Mouse (Mus musculus) skeletal muscle tissue, adult 2 months (tissue): ENCODE measurements around the gene Cd209f.
"Not testable (repeated sequence)": the region's sequence is repeated elsewhere in the genome, so short reads cannot be mapped to it uniquely, and the experiment has no call there.

Experiments
- DNase-seq: peaks from one replicate; pipeline ENCODE4 v3.0.0-alpha.2; 2012; ENCODE audit warnings: low read depth, low spot score

Gene Cd209f

GRCm38 (mm10) chr8:4105735-4106134, at the start of gene Cd209f:
Cd209f (minus strand) TSS chr8:4105835.
- DNase-seq: not testable (repeated sequence)

- DNase-seq: no peak
Observed at GRCm38 (mm10) chr8:4154878-4155277, 49.2 kb upstream of the Cd209f start.

DNA sequence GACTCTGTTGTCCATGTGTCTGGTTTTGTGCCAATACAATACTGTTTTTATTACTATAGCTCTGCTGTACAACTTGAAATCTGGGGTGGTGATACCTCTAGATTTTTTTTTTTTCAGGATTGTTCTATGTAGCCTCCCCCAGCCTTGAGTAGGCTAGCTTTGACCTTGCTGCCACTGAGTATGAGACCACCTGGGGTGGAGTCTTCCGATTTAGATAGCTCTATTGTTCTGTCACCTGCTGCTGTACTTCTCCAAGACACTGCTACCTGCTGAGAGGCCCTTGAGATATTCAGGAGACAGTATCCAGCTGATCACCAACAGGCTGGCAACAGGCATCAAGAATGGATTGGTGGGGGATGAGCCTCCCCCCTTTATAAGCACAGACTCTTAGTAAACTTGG, 41.6 kb upstream of the Cd209f start:
- no peak for DNase-seq

GRCm38 (mm10) chr8:4141721-4142120, 36.1 kb upstream of the Cd209f start:
- DNase-seq: no peak

DNA sequence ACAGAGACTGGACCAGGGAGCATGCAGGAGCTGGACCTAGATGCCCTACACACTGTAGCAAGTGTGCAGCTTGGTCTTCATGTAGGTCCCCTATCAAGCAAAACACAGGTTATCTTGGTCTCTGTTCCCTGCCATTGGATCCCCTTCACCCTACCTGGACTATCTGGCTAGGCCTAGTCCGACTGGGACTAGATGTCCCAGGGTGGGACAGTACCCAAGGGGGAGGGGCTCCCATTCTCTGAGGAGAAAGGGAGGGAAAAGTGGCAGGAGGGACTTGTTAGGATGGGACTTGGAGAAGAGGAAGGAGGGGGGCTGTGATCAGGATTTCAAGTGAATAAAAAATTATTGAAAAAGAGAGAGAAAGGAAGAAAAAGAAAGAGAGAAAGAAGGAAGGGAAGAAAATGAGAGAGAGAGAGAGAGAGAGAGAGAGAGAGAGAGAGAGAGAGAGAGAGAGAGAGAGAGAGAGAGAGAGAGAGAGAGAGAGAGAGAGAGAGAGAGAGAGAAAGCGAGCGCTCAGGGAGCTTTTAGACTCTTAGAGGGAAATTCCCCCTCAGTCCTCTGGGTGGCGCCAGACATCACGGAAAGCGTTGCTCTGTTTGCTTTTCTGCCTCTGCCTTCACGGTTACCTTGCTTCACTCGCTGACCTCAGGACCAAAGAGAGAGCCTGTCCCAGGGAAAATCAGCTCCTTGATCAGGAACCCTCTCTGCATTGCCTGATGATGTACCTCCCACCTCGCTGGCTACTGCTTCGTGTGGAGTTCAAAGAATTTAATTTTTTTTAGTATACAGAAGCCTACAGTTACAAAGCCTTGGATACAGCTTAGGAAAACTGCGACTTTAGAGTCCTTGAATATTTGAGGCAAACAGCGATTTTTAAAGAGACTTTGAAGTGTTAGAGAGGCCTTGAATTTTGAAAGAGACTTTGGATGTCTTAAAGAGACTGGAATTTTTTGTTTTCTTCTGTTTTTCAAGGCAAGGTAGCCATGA, 34.3 kb upstream of the Cd209f start:
- peak; percentile 40 for DNase-seq

DNA sequence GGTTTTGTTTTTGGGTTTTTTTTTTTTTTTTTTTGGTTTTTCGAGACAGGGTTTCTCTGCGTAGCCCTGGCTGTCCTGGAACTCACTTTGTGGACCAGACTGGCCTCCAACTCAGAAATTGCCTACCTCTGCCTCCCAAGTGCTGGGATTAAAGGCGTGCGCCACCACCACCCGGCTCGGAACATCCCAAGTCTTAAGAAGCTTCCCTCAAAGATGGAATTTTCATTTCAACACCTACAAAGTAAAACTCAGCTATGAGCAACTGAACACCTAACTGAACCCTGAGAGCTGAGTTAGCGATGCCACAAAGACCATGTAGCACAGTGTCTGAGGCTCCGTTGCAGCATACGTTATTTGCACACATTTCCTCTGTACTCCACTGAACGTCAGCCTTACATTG, 28.2 kb upstream of the Cd209f start, which contains the start of gene Cd209g:
Cd209g (plus strand) TSS at position 301 of the 400 bp plus-strand sequence.
- no peak for DNase-seq

DNA sequence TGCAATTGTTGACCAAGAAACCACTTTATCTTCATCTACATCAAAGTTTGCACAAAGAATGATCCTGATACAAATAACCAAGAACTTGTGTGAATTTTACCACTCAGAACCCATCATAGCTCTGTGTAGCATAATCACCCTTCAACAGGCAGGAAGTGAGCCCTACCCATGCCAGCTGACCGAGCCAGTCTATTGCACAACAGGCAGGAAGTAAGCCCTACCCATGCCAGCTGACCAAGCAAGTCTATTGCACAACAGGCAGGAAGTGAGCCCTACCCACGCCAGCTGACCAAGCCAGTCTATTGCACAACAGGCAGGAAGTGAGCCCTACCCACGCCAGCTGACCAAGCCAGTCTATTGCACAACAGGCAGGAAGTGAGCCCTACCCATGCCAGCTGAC, 17.1 kb downstream of the Cd209f start:
- not testable (repeated sequence) for DNase-seq

- not testable (repeated sequence) for DNase-seq
Observed at GRCm38 (mm10) chr8:4087180-4087722, 18.4 kb downstream of the Cd209f start.
